Mouse (Mus musculus) erythroblast, embryonic 14.5 days (primary cell): ENCODE results near the gene Olfr478. TPM values are rescaled to one million over a fixed set of nuclear protein-coding genes. Genes with fewer than 3 reads are reported as not detected.
"Not testable (repeated sequence)": the region's sequence is repeated elsewhere in the genome, so short reads cannot be mapped to it uniquely, and the experiment has no call there.

Source experiments
- H3K27me3 ChIP-seq: 2 replicates; pipeline ENCODE4 v1.6.1; 2012; ENCODE audit warnings: inconsistent platforms; ENCODE audit not compliant: control insufficient read depth
- H3K36me3 ChIP-seq: 2 replicates; pipeline ENCODE4 v1.6.1; 2012; ENCODE audit warnings: mild to moderate bottlenecking, inconsistent platforms; ENCODE audit not compliant: control insufficient read depth
- H3K4me1 ChIP-seq: 2 replicates; pipeline ENCODE4 v1.6.1; 2012; ENCODE audit warnings: inconsistent platforms; ENCODE audit not compliant: control insufficient read depth
- H3K4me3 ChIP-seq: replicated peaks from 2 replicates; pipeline ENCODE3; 2012; ENCODE audit warnings: moderate library complexity, mild to moderate bottlenecking, inconsistent platforms
- H3K9me3 ChIP-seq: 2 replicates; pipeline ENCODE4 v1.6.1; 2012; ENCODE audit warnings: low read length, inconsistent platforms, mixed read lengths; ENCODE audit not compliant: control insufficient read depth
- GATA1 ChIP-seq: IDR thresholded peaks from 2 replicates; pipeline ENCODE4 v1.6.1; 2012; ENCODE audit warnings: low read length, inconsistent platforms, mixed read lengths
- TAL1 ChIP-seq: IDR thresholded peaks from 3 replicates; pipeline ENCODE4 v1.6.1; 2012; ENCODE audit warnings: low read length, inconsistent platforms, mixed read lengths
- polyA plus RNA-seq: library from polyadenylated mRNA; stranded (reverse); fragments of >175 nt; gene quantifications from 2 replicates; pipeline ENCODE4 v1.2.3, GENCODE M21; 2012

The Olfr478 gene
- not detected in 2 replicates for polyA plus RNA-seq

GRCm38 (mm10) chr7:108033889-108034288, at the start of gene Olfr478:
Gene Olfr478 (minus strand): TSS chr7:108033989.
- Histone ChIP-seq H3K4me1 (no peaks in the 10 kb centered on the region), H3K36me3 (no peaks in the 10 kb centered on the region), H3K9me3 (peaks cover 8% of the 10 kb centered on the region), H3K4me3 (no peak within 1 kb of the TSS), H3K27me3 (no peaks in the 10 kb centered on the region)
- no peak for TF ChIP-seq GATA1
- no peak for TF ChIP-seq TAL1

GRCm38 (mm10) chr7:108079555-108079954, 45.8 kb upstream of the Olfr478 start, which contains the start of gene Olfr481:
Gene Olfr481 (plus strand): TSS chr7:108079855.
- Histone ChIP-seq H3K4me1 (no peaks in the 10 kb centered on the region), H3K36me3 (no peaks in the 10 kb centered on the region), H3K27me3 (no peaks in the 10 kb centered on the region), H3K9me3 (peaks cover 9% of the 10 kb centered on the region), H3K4me3 (no peak within 1 kb of the TSS)
- no peak for TF ChIP-seq GATA1
- no peak for TF ChIP-seq TAL1

DNA sequence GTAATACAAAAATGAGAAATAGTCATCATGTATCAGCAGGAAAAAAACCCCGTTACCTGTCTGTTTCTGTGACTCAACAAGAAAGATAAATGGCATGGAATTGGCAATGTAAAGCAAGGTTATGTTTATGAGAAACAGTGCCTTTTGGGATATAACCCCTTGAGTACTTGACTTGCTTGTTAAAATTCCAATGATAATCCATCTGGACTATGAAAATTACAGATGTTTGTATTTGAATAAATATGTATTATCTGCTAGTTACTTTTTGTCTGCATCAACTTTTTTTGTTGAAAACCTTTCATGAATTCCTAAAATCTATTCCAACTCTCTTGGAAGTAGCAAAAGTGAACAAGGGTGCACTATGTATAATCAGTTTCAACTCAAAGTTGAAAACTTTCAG, 33.5 kb upstream of the Olfr478 start, which contains the start of gene Olfr480:
TSS of gene Olfr480 (minus strand) at position 101 of the 400 bp plus-strand sequence.
- no peaks in the 10 kb centered on the region for H3K4me1 ChIP-seq
- no peak for TF ChIP-seq TAL1
- no peak for TF ChIP-seq GATA1
- no peaks in the 10 kb centered on the region for H3K27me3 ChIP-seq
- H3K36me3 ChIP-seq: no peaks in the 10 kb centered on the region
- peaks cover 7% of the 10 kb centered on the region for H3K9me3 ChIP-seq
- no peak within 1 kb of the TSS for H3K4me3 ChIP-seq

DNA sequence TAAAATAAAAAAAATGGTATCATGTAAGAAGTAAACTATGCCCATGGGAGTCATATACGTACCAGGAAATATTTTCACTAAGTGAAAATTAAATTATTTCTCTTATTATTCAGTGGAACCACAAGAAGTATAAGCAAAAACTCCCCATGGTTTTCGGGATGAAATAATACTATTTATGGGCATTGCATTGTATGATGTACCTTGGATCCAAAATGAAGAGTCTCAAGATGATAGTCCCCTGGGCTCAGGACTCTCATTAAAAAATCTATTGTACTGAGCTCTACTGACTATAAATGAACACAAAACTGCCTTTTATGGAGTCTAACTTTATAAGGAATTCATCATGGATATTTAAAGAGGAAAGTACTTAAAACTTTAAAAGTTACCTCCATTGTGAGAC, 16.6 kb upstream of the Olfr478 start, which contains the start of gene Olfr479:
TSS of gene Olfr479 (plus strand) at position 301 of the 400 bp plus-strand sequence.
- Histone ChIP-seq H3K4me1 (no peaks in the 10 kb centered on the region), H3K36me3 (no peaks in the 10 kb centered on the region), H3K9me3 (no peaks in the 10 kb centered on the region), H3K27me3 (no peaks in the 10 kb centered on the region), H3K4me3 (no peak within 1 kb of the TSS)
- TF ChIP-seq TAL1 (no peak), GATA1 (no peak)

- H3K4me3 ChIP-seq, H3K4me1 ChIP-seq, H3K36me3 ChIP-seq, H3K9me3 ChIP-seq, H3K27me3 ChIP-seq: not testable (repeated sequence)
These were observed 19.5 kb downstream of the Olfr478 start for GRCm38 (mm10) chr7:108014256-108014655.

GRCm38 (mm10) chr7:107986393-107986792, 47.4 kb downstream of the Olfr478 start, which contains the start of gene Olfr477:
Gene Olfr477 (plus strand): TSS chr7:107986693.
- no peak within 1 kb of the TSS for H3K4me3 ChIP-seq
- TF ChIP-seq TAL1: no peak
- no peak for TF ChIP-seq GATA1

More at GRCm38 (mm10) chr7:107986393-107986792, 47.4 kb downstream of the Olfr478 start, which contains the start of gene Olfr477:
- H3K9me3 ChIP-seq: peaks cover 3% of the 10 kb centered on the region
- no peaks in the 10 kb centered on the region for H3K27me3 ChIP-seq
- H3K4me1 ChIP-seq: no peaks in the 10 kb centered on the region
- H3K36me3 ChIP-seq: no peaks in the 10 kb centered on the region

Other genes starting within 250 kb of the Olfr478 start
- not detected in 2 replicates for gene Ovch2, start 232.8 kb downstream of the Olfr478 start, polyA plus RNA-seq
- not detected in 2 replicates for gene Olfr467, start 221.7 kb downstream of the Olfr478 start, polyA plus RNA-seq
- gene Olfr469, start 208.4 kb downstream of the Olfr478 start, polyA plus RNA-seq: not detected in 2 replicates
- gene Olfr470, start 186.5 kb downstream of the Olfr478 start, polyA plus RNA-seq: not detected in 2 replicates
- 0.01 TPM in 1 of 2 replicates, not detected in the other for gene Olfr472, start 136.1 kb downstream of the Olfr478 start, polyA plus RNA-seq
- not detected in 2 replicates for gene Olfr473, start 103.5 kb downstream of the Olfr478 start, polyA plus RNA-seq
- not detected in 2 replicates for gene Olfr474, start 79.3 kb downstream of the Olfr478 start, polyA plus RNA-seq
- not detected in 2 replicates for gene Olfr476, start 69.2 kb downstream of the Olfr478 start, polyA plus RNA-seq
- gene Olfr477, start 47.3 kb downstream of the Olfr478 start, polyA plus RNA-seq: not detected in 2 replicates
- not detected in 2 replicates for gene Olfr479, start 16.7 kb upstream of the Olfr478 start, polyA plus RNA-seq
- gene Olfr480, start 33.4 kb upstream of the Olfr478 start, polyA plus RNA-seq: not detected in 2 replicates
- not detected in 2 replicates for gene Olfr481, start 45.9 kb upstream of the Olfr478 start, polyA plus RNA-seq
- gene Olfr482, start 63.6 kb upstream of the Olfr478 start, polyA plus RNA-seq: not detected in 2 replicates
- gene Olfr483, start 66.9 kb upstream of the Olfr478 start, polyA plus RNA-seq: not detected in 2 replicates
- gene Olfr484, start 93.5 kb upstream of the Olfr478 start, polyA plus RNA-seq: not detected in 2 replicates
- gene Olfr485, start 125.9 kb upstream of the Olfr478 start, polyA plus RNA-seq: not detected in 2 replicates
- gene Olfr486, start 138.8 kb upstream of the Olfr478 start, polyA plus RNA-seq: not detected in 2 replicates
- not detected in 2 replicates for gene Olfr487, start 180.6 kb upstream of the Olfr478 start, polyA plus RNA-seq
- not detected in 2 replicates for gene Olfr488, start 224.4 kb upstream of the Olfr478 start, polyA plus RNA-seq